Mouse (Mus musculus) intestine, embryonic 15.5 days (tissue): ENCODE measurements at regions not wholly inside any gene's neighbourhood (a gene's known extent, or its start where the extent isn't known, plus 50 kb on each side); places are given as distances from the start of the nearest gene placed in this dataset.

Experiments
- ATAC-seq: fragments of 200-750 bp; cut with Nextera tagmentation; 2 replicates; pipeline ENCODE4 v1.8.0; 2017; ENCODE audit warnings: moderate TSS enrichment, moderate library complexity
- H3K27ac ChIP-seq: fragments of 300-500 bp; sonication (generic); 2 replicates; pipeline ENCODE4 v1.5.1; 2015; ENCODE audit warnings: mild to moderate bottlenecking, inconsistent platforms
- H3K27me3 ChIP-seq: fragments of 300-500 bp; sonication (generic); replicated peaks from 2 replicates; pipeline ENCODE4 v1.6.1; 2015; ENCODE audit warnings: inconsistent platforms
- H3K36me3 ChIP-seq: fragments of 300-500 bp; sonication (generic); 2 replicates; pipeline ENCODE4 v1.6.1; 2015; ENCODE audit warnings: inconsistent platforms
- H3K4me1 ChIP-seq: fragments of 300-500 bp; sonication (generic); replicated peaks from 2 replicates; pipeline ENCODE4 v1.6.1; 2015; ENCODE audit warnings: inconsistent platforms
- H3K4me2 ChIP-seq: fragments of 300-500 bp; sonication (generic); replicated peaks from 2 replicates; pipeline ENCODE4 v1.6.1; 2015; ENCODE audit warnings: mild to moderate bottlenecking, inconsistent platforms
- H3K4me3 ChIP-seq: fragments of 300-500 bp; sonication (generic); replicated peaks from 2 replicates; pipeline ENCODE4 v1.5.1; 2015; ENCODE audit warnings: inconsistent platforms
- H3K9ac ChIP-seq: fragments of 300-500 bp; sonication (generic); 2 replicates; pipeline ENCODE4 v1.6.1; 2015; ENCODE audit warnings: inconsistent platforms
- H3K9me3 ChIP-seq: fragments of 300-500 bp; sonication (generic); 2 replicates; pipeline ENCODE4 v1.6.1; 2016; ENCODE audit warnings: inconsistent platforms
- WGBS: fragments of 180-500 bp; shearing (Covaris S2); methylation state at CpG from one replicate; pipeline ENCODE4 v1.1.7; 2015; 5-methylcytosine and 5-hydroxymethylcytosine counted together

DNA sequence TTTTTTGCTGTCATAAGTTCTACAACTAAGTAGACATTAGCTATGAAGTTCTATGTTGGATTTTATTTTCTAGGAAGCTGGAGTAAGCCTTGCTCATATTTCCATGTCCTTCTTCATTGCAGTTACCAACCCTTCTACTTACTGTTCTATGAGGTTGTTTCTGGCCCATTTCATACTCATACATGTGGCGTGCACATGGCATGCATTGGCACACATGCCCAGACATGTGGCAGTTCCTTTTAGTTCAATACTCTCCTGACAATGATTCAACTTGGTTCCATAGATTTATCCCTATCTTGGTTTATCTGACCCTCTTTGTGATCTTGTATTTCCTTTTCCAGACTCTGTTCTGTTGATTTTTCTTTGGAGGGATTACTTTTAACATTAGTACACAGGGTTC, 203.2 kb downstream of the 1700064H15Rik start:
- ATAC-seq = no peak
- WGBS = 88% methylated on average over 1 of the region's 1 CpGs
- no peak overlapping the region for H3K27ac ChIP-seq

DNA sequence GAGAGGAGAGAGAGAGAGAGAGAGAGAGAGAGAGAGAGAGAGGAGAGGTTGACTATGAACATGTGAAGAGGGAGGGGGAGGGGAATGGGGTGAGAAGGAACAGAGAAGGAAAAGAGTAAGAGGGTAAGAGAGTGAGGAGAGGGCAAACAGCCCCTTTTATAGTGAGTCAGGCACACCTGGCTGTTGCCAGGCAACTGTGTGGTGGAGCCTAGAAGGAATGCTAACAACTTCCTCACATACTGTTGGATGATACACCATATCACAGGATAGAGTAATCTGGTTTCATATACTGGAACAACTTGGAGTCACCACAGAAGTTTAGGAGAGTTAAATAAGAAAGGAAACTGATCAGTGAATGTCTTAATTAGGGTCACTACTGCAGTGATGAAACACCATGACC, 204.1 kb downstream of the 1700064H15Rik start:
- no peak overlapping the region for H3K9ac ChIP-seq
- H3K36me3 ChIP-seq = no peaks in the 10 kb centered on the region
- H3K27me3 ChIP-seq = no peaks in the 10 kb centered on the region
- no peak overlapping the region for H3K4me2 ChIP-seq
- no peak overlapping the region for H3K27ac ChIP-seq
- H3K4me3 ChIP-seq = no peak overlapping the region
- ATAC-seq = no peak
- no peaks in the 10 kb centered on the region for H3K4me1 ChIP-seq
- H3K9me3 ChIP-seq = no peaks in the 10 kb centered on the region

More for the DNA sequence above, 203.2 kb downstream of the 1700064H15Rik start:
- no peak overlapping the region for H3K4me2 ChIP-seq
- H3K4me1 ChIP-seq = no peaks in the 10 kb centered on the region
- no peaks in the 10 kb centered on the region for H3K36me3 ChIP-seq
- H3K9ac ChIP-seq = no peak overlapping the region
- H3K9me3 ChIP-seq = no peaks in the 10 kb centered on the region
- H3K27me3 ChIP-seq = no peaks in the 10 kb centered on the region
- H3K4me3 ChIP-seq = no peak overlapping the region

DNA sequence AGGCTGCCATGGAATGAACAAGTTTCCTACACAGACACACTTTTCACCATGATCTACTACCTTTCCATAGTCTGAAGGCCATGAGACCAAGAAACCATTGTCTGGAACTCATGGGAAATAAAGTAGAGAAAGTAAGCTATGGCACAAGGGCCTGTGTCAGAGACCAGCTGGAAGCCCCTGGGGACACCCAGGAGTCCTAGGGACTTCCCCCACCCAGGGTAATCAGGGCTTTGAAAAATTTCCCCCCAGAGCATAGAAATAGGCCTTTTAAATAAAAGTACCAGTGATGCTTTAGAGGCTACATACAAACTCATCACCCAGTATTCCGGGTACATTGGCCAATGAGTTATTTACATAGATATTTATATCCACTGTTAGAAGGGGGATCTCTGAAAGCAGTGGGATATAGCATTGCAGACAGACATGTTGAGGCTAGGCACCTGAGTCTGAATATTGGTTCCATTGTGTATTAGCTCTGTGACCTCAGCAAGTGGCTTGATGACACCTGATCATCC, 207.0 kb downstream of the 1700064H15Rik start:
- no peaks in the 10 kb centered on the region for H3K36me3 ChIP-seq
- H3K4me1 ChIP-seq = no peaks in the 10 kb centered on the region
- H3K9me3 ChIP-seq = no peaks in the 10 kb centered on the region
- no peak overlapping the region for H3K4me3 ChIP-seq
- no peak overlapping the region for H3K9ac ChIP-seq
- H3K27ac ChIP-seq = no peak overlapping the region
- no peaks in the 10 kb centered on the region for H3K27me3 ChIP-seq
- WGBS = 96% methylated on average over 1 of the region's 1 CpGs
- ATAC-seq = no peak
- no peak overlapping the region for H3K4me2 ChIP-seq

GRCm38 (mm10) chr3:19420912-19421311, 207.6 kb downstream of the 1700064H15Rik start:
- WGBS = 90% methylated on average over 5 of the region's 5 CpGs
- H3K27ac ChIP-seq = no peak overlapping the region
- no peaks in the 10 kb centered on the region for H3K27me3 ChIP-seq
- no peaks in the 10 kb centered on the region for H3K9me3 ChIP-seq
- H3K4me1 ChIP-seq = no peaks in the 10 kb centered on the region
- no peaks in the 10 kb centered on the region for H3K36me3 ChIP-seq
- ATAC-seq = no peak
- H3K4me2 ChIP-seq = no peak overlapping the region
- no peak overlapping the region for H3K4me3 ChIP-seq
- H3K9ac ChIP-seq = no peak overlapping the region

DNA sequence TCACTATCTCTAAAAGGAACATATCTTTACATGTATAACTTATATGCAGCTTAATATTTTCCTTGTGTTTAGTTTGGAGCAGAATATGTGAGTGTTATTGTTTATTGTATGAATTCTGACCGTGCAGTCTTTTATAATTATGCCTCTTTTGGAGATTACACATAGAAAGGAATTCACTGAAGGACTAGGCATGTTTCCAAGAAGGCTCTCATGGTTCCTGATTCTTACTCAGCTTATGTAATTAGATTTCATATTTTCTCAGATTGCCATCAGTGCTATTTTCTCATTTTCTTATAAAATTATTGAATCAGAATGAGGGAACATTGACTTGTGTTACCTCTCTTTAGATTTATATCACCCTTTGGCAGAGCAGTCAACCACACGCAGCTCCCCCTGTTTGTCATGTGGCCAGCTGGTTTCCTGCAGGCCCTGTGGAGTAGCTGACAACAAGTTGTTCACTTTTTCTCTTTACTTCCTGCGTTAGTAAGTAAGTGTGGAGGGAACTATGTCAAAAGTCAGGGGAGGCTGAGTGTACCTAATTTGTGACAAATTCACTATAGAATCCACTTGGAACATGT, 217.4 kb downstream of the 1700064H15Rik start:
- Histone ChIP-seq H3K9ac (no peak overlapping the region), H3K36me3 (no peaks in the 10 kb centered on the region), H3K27me3 (no peaks in the 10 kb centered on the region), H3K4me3 (no peak overlapping the region), H3K4me2 (no peak overlapping the region), H3K4me1 (no peaks in the 10 kb centered on the region), H3K27ac (no peak overlapping the region), H3K9me3 (no peaks in the 10 kb centered on the region)
- no peak for ATAC-seq
- WGBS = 27% methylated on average over 3 of the region's 3 CpGs

- Histone ChIP-seq H3K27ac (no peak overlapping the region), H3K9ac (no peak overlapping the region), H3K9me3 (no peaks in the 10 kb centered on the region), H3K27me3 (no peaks in the 10 kb centered on the region), H3K4me1 (no peaks in the 10 kb centered on the region), H3K36me3 (no peaks in the 10 kb centered on the region), H3K4me3 (no peak overlapping the region), H3K4me2 (no peak overlapping the region)
- ATAC-seq = no peak
- 55% methylated on average over 2 of the region's 2 CpGs for WGBS
Measured at GRCm38 (mm10) chr3:19408283-19408682, 220.2 kb downstream of the 1700064H15Rik start.

DNA sequence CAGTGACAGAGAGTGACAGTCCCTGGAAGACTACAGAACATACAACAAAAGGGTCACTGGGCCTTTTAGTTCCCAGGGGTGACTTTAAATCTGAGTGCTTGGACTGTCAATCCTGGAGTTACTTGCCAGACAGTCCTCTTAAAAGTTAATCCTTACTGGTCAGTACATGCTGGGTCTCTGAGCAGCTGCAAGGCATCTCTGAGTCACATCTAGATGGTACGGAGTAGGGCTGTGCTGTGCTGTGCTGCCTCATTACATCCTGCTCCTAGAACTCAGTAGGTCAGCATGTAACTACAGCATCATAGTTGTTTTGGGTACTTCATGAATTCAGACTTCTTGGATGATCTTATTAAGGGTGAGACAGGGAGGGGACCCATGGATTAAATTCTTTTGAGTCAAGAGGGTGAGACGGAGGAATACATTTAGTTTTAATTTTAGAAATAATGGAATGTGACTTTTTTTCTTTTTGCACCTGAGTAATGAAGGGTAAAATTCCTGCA, 220.8 kb downstream of the 1700064H15Rik start:
- Histone ChIP-seq H3K4me2 (no peak overlapping the region), H3K4me3 (no peak overlapping the region), H3K27me3 (no peaks in the 10 kb centered on the region), H3K36me3 (no peaks in the 10 kb centered on the region), H3K9me3 (no peaks in the 10 kb centered on the region), H3K9ac (no peak overlapping the region), H3K4me1 (no peaks in the 10 kb centered on the region), H3K27ac (no peak overlapping the region)
- ATAC-seq = no peak
- 70% methylated on average over 2 of the region's 2 CpGs for WGBS

- Histone ChIP-seq H3K4me1 (no peaks in the 10 kb centered on the region), H3K4me2 (no peak overlapping the region), H3K9me3 (no peaks in the 10 kb centered on the region), H3K4me3 (no peak overlapping the region), H3K27me3 (no peaks in the 10 kb centered on the region), H3K36me3 (no peaks in the 10 kb centered on the region), H3K9ac (no peak overlapping the region), H3K27ac (no peak overlapping the region)
- ATAC-seq = no peak
- 66% methylated on average over 14 of the region's 14 CpGs for WGBS
Measured at GRCm38 (mm10) chr3:19406351-19407151, 221.9 kb downstream of the 1700064H15Rik start.

DNA sequence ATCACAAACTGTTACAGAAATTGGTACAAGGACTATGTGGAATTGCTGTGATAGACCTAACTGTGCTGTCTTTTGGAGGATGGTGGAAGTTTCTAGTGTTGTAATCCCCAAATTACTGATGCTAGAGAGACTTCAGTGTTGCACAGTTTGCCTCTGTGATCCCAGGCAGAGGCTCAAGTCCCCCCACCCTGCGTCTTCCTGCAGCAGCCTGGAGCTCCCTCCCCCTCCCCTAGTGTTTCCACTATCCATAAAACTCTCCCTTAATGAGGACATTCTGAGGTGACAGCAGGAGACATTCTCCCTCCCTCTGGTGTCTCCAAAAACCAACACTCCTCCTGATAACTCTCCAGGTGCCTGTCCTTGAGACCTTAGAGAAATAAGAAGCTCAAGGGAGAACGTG, 242.8 kb downstream of the 1700064H15Rik start:
- Histone ChIP-seq H3K27ac (no peak overlapping the region), H3K27me3 (no peaks in the 10 kb centered on the region), H3K9ac (no peak overlapping the region), H3K9me3 (no peaks in the 10 kb centered on the region), H3K4me2 (no peak overlapping the region), H3K4me1 (no peaks in the 10 kb centered on the region), H3K4me3 (no peak overlapping the region), H3K36me3 (no peaks in the 10 kb centered on the region)
- ATAC-seq = no peak
- WGBS = 8% methylated on average over 2 of the region's 2 CpGs

DNA sequence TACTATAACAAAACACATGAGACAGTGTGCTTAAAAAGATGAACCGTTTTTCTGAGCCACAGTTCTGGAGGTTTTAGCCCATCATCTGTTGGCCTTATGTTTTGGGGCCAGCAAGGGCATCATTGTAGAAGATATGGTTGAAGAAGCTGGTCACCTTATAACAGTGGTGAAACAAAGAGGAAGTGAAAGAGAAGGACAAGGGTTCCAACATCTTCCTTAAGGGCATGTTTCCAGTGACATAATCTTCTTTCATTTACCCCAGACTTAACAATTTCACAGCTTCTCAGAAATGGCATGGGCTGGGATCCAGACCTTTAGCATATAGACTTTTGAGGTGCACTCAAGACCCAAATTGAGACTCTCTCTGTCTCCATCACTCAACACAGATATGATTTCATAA, 259.5 kb downstream of the 1700064H15Rik start:
- Histone ChIP-seq H3K36me3 (no peaks in the 10 kb centered on the region), H3K27me3 (no peaks in the 10 kb centered on the region), H3K9ac (no peak overlapping the region), H3K4me3 (no peak overlapping the region), H3K4me1 (no peaks in the 10 kb centered on the region), H3K27ac (no peak overlapping the region), H3K9me3 (no peaks in the 10 kb centered on the region), H3K4me2 (no peak overlapping the region)
- 88% methylated on average over 1 of the region's 1 CpGs for WGBS
- ATAC-seq = no peak

DNA sequence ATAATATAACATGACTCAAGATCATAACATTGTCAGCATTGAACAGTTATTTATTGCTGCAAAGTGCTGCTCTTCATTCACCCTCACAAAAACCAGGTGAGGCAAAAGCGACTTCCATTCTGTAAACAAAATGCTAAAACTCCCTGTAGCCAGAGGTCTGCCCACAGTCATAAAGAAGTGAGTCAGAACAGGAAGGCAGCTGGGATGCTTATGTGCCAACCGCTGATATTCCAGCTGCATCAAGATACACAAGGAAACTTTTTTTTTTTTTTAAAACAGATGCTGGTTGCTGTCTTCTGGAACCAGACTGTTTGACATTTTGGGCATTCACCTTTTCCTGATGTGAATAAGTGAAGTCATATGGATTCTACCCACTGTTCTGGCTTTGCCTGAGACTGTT, 260.7 kb downstream of the 1700064H15Rik start:
- Histone ChIP-seq H3K36me3 (no peaks in the 10 kb centered on the region), H3K27ac (no peak overlapping the region), H3K4me2 (no peak overlapping the region), H3K4me1 (no peaks in the 10 kb centered on the region), H3K4me3 (no peak overlapping the region), H3K27me3 (no peaks in the 10 kb centered on the region), H3K9ac (no peak overlapping the region), H3K9me3 (no peaks in the 10 kb centered on the region)
- ATAC-seq = no peak
- whole genome bisulfite sequencing = 51% methylated on average over 2 of the region's 2 CpGs
